Mouse (Mus musculus): Measurements from ENCODE around the gene Nprl3. TPM values are rescaled to one million over a fixed set of nuclear protein-coding genes. Genes with fewer than 3 reads are reported as not detected.

Gene Nprl3
- polyA plus RNA-seq, 1 experiment from 2014 or later, result 33.6 TPM

- Histone ChIP-seq H3K4me2 (replicated peaks; ENCODE audit: low read depth, low read length) (peak overlapping the region; percentile 73), H3K4me1 (ENCODE audit: insufficient read depth, low read depth, low read length) (peaks cover 45% of the 10 kb centered on the region), H3K4me3 (ENCODE audit: low read depth, low read length) (peak overlapping the region; percentile 93), H3K27ac (ENCODE audit: low read length) (peak overlapping the region; percentile 96), H3K9me3 (ENCODE audit: low read length) (no peaks in the 10 kb centered on the region), H3K36me3 (ENCODE audit: insufficient read depth, low read length) (no peaks in the 10 kb centered on the region), H3K27me3 (replicated peaks; ENCODE audit: insufficient read depth, low read length) (no peaks in the 10 kb centered on the region), H3K9ac (replicated peaks; ENCODE audit: low read depth) (no peak overlapping the region)
- DNase-seq (ENCODE audit: low spot score) (peak; percentile 56), ATAC-seq (no peak)
- no peak for TF ChIP-seq CTCF (IDR thresholded peaks at IDR 0.05)
- TF ChIP-seq EP300 (IDR thresholded peaks at IDR 0.05), result peak; percentile 16; the same call in 1 of the 2 replicates
- WGBS, result 8% methylated on average over 21 of the region's 21 CpGs
Measured at GRCm38 (mm10) chr11:32222570-32223194, 44.8 kb downstream of the Nprl3 start.

GRCm38 (mm10) chr11:32221951-32222409, 45.5 kb downstream of the Nprl3 start, which contains the start of gene Rhbdf1:
Gene Rhbdf1 (minus strand): TSS chr11:32222300.
- peak within 1 kb of the TSS; percentile 73 for H3K4me2 ChIP-seq (replicated peaks; ENCODE audit: low read depth, low read length)
- H3K36me3 ChIP-seq (ENCODE audit: insufficient read depth, low read length), result no peaks in the 10 kb centered on the region
- no peaks in the 10 kb centered on the region for H3K27me3 ChIP-seq (replicated peaks; ENCODE audit: insufficient read depth, low read length)
- peak; percentile 72 for ATAC-seq
- H3K4me1 ChIP-seq (ENCODE audit: insufficient read depth, low read depth, low read length), result peaks cover 45% of the 10 kb centered on the region
- H3K9me3 ChIP-seq (ENCODE audit: low read length), result no peaks in the 10 kb centered on the region
- DNase-seq (ENCODE audit: low spot score), result peak; percentile 86
- WGBS, result 5% methylated on average over 44 of the region's 72 CpGs
- TF ChIP-seq EP300 (IDR thresholded peaks at IDR 0.05) (no peak), CTCF (IDR thresholded peaks at IDR 0.05) (no peak)
- H3K4me3 ChIP-seq (ENCODE audit: low read depth, low read length), result peak within 1 kb of the TSS; percentile 93
- H3K27ac ChIP-seq (ENCODE audit: low read length), result peak within 1 kb of the TSS; percentile 96
- peak within 1 kb of the TSS; percentile 97 for H3K9ac ChIP-seq (replicated peaks; ENCODE audit: low read depth)

- peak; percentile 26; the same call in 1 of the 2 replicates for TF ChIP-seq EP300 (IDR thresholded peaks at IDR 0.05)
- no peak for TF ChIP-seq CTCF (IDR thresholded peaks at IDR 0.05)
- Histone ChIP-seq H3K27me3 (replicated peaks; ENCODE audit: insufficient read depth, low read length) (no peaks in the 10 kb centered on the region), H3K4me3 (ENCODE audit: low read depth, low read length) (peak overlapping the region; percentile 93), H3K4me2 (replicated peaks; ENCODE audit: low read depth, low read length) (peak overlapping the region; percentile 73), H3K36me3 (ENCODE audit: insufficient read depth, low read length) (no peaks in the 10 kb centered on the region), H3K9ac (replicated peaks; ENCODE audit: low read depth) (peak overlapping the region; percentile 97), H3K4me1 (ENCODE audit: insufficient read depth, low read depth, low read length) (peaks cover 45% of the 10 kb centered on the region), H3K27ac (ENCODE audit: low read length) (peak overlapping the region; percentile 96), H3K9me3 (ENCODE audit: low read length) (no peaks in the 10 kb centered on the region)
- whole genome bisulfite sequencing, result 1% methylated on average over 39 of the region's 46 CpGs
- peak; percentile 84 for DNase-seq (ENCODE audit: low spot score)
- peak; percentile 51 for ATAC-seq
Measured at GRCm38 (mm10) chr11:32221225-32221950, 46.1 kb downstream of the Nprl3 start.

GRCm38 (mm10) chr11:32220607-32221224, 46.8 kb downstream of the Nprl3 start:
- Histone ChIP-seq H3K27ac (ENCODE audit: low read length) (peak overlapping the region; percentile 96), H3K4me1 (ENCODE audit: insufficient read depth, low read depth, low read length) (peaks cover 42% of the 10 kb centered on the region), H3K4me3 (ENCODE audit: low read depth, low read length) (peak overlapping the region; percentile 93), H3K27me3 (replicated peaks; ENCODE audit: insufficient read depth, low read length) (no peaks in the 10 kb centered on the region), H3K4me2 (replicated peaks; ENCODE audit: low read depth, low read length) (peak overlapping the region; percentile 73), H3K36me3 (ENCODE audit: insufficient read depth, low read length) (no peaks in the 10 kb centered on the region), H3K9ac (replicated peaks; ENCODE audit: low read depth) (peak overlapping the region; percentile 97; the same call in 1 of the 2 replicates), H3K9me3 (ENCODE audit: low read length) (no peaks in the 10 kb centered on the region)
- DNase-seq (ENCODE audit: low spot score) (no peak), ATAC-seq (no peak)
- no peak for TF ChIP-seq CTCF (IDR thresholded peaks at IDR 0.05)
- TF ChIP-seq EP300 (IDR thresholded peaks at IDR 0.05), result no peak
- WGBS, result 35% methylated on average over 10 of the region's 10 CpGs

GRCm38 (mm10) chr11:32219287-32219686, 48.2 kb downstream of the Nprl3 start:
- no peak overlapping the region for H3K9ac ChIP-seq (replicated peaks; ENCODE audit: low read depth)
- DNase-seq (ENCODE audit: low spot score), result no peak
- H3K27me3 ChIP-seq (replicated peaks; ENCODE audit: insufficient read depth, low read length), result no peaks in the 10 kb centered on the region
- no peak for TF ChIP-seq EP300 (IDR thresholded peaks at IDR 0.05)
- no peak for TF ChIP-seq CTCF (IDR thresholded peaks at IDR 0.05)
- ATAC-seq, result no peak
- no peaks in the 10 kb centered on the region for H3K9me3 ChIP-seq (ENCODE audit: low read length)
- H3K4me3 ChIP-seq (ENCODE audit: low read depth, low read length), result no peak overlapping the region
- H3K27ac ChIP-seq (ENCODE audit: low read length), result no peak overlapping the region
- 86% methylated on average over 10 of the region's 10 CpGs for WGBS
- no peak overlapping the region for H3K4me2 ChIP-seq (replicated peaks; ENCODE audit: low read depth, low read length)
- peaks cover 28% of the 10 kb centered on the region for H3K4me1 ChIP-seq (ENCODE audit: insufficient read depth, low read depth, low read length)
- 0 out of 2 replicates have a peak, but pooled peaks cover 2% of the 10 kb centered on the region for H3K36me3 ChIP-seq (ENCODE audit: insufficient read depth, low read length)

- Histone ChIP-seq H3K4me3 (ENCODE audit: low read depth, low read length) (no peak overlapping the region), H3K9me3 (ENCODE audit: low read length) (no peaks in the 10 kb centered on the region), H3K27me3 (replicated peaks; ENCODE audit: insufficient read depth, low read length) (no peaks in the 10 kb centered on the region), H3K4me1 (ENCODE audit: insufficient read depth, low read depth, low read length) (peaks cover 25% of the 10 kb centered on the region; the same call in 1 of the 2 replicates), H3K4me2 (replicated peaks; ENCODE audit: low read depth, low read length) (no peak overlapping the region), H3K9ac (replicated peaks; ENCODE audit: low read depth) (no peak overlapping the region), H3K36me3 (ENCODE audit: insufficient read depth, low read length) (peaks cover 9% of the 10 kb centered on the region), H3K27ac (ENCODE audit: low read length) (no peak overlapping the region)
- 56% methylated on average over 6 of the region's 6 CpGs for WGBS
- ATAC-seq, result no peak
- TF ChIP-seq EP300 (IDR thresholded peaks at IDR 0.05), result no peak
- DNase-seq (ENCODE audit: low spot score), result no peak
Measured at GRCm38 (mm10) chr11:32218501-32219050, 48.9 kb downstream of the Nprl3 start.
